Mouse (Mus musculus): ENCODE results near the gene Wnt8b.
A peak's percentile ranks its signal among the peaks of the same experiment; 100 is the strongest.

Wnt8b gene

GRCm38 (mm10) chr19:44511451-44512231, 18.4 kb downstream of the Wnt8b start:
- DNase-seq (ENCODE audit: low spot score) = peak; percentile 71

- no peak for DNase-seq (ENCODE audit: low spot score)
Observed at GRCm38 (mm10) chr19:44512601-44513000, 19.3 kb downstream of the Wnt8b start.

- peak; percentile 54 for DNase-seq (ENCODE audit: low spot score)
Observed at GRCm38 (mm10) chr19:44513054-44513833, 20.0 kb downstream of the Wnt8b start.

- DNase-seq (ENCODE audit: low spot score) = peak; percentile 26
Observed at GRCm38 (mm10) chr19:44513921-44514482, 20.7 kb downstream of the Wnt8b start.

GRCm38 (mm10) chr19:44514521-44515451, 21.5 kb downstream of the Wnt8b start:
- DNase-seq (ENCODE audit: low spot score) = peak; percentile 76

- no peak for DNase-seq (ENCODE audit: low spot score)
Observed at GRCm38 (mm10) chr19:44515769-44516168, 22.5 kb downstream of the Wnt8b start.

GRCm38 (mm10) chr19:44517996-44518768, 24.9 kb downstream of the Wnt8b start:
- no peak for DNase-seq (ENCODE audit: low spot score)

GRCm38 (mm10) chr19:44519152-44519551, 25.9 kb downstream of the Wnt8b start:
- DNase-seq (ENCODE audit: low spot score) = peak; percentile 61

- no peak for DNase-seq (ENCODE audit: low spot score)
Observed at GRCm38 (mm10) chr19:44525551-44526205, 32.4 kb downstream of the Wnt8b start.

- no peak for DNase-seq (ENCODE audit: low spot score)
Observed at GRCm38 (mm10) chr19:44530018-44530417, 36.7 kb downstream of the Wnt8b start.

- DNase-seq (ENCODE audit: low spot score) = peak; percentile 49
Observed at GRCm38 (mm10) chr19:44535376-44535775, 42.1 kb downstream of the Wnt8b start.

- no peak for DNase-seq (ENCODE audit: low spot score)
Observed at GRCm38 (mm10) chr19:44537416-44537815, 44.1 kb downstream of the Wnt8b start.

GRCm38 (mm10) chr19:44542694-44543178, 49.5 kb downstream of the Wnt8b start:
- no peak for DNase-seq (ENCODE audit: low spot score)

- no peak for DNase-seq (ENCODE audit: low spot score)
Observed at GRCm38 (mm10) chr19:44544372-44544771, 51.1 kb downstream of the Wnt8b start.

- peak; percentile 94 for DNase-seq (ENCODE audit: low spot score)
Observed at GRCm38 (mm10) chr19:44544775-44545174, 51.5 kb downstream of the Wnt8b start.

- peak; percentile 61 for DNase-seq (ENCODE audit: low spot score)
Observed at GRCm38 (mm10) chr19:44545321-44546041, 52.2 kb downstream of the Wnt8b start, which contains the start of gene Sec31b. TSS of gene Sec31b (minus strand) at chr19:44545864.

GRCm38 (mm10) chr19:44552731-44553130, 59.5 kb downstream of the Wnt8b start, which contains the start of gene Gm20538:
TSS of gene Gm20538 (minus strand) at chr19:44552831.
- no peak for DNase-seq (ENCODE audit: low spot score)

- DNase-seq (ENCODE audit: low spot score) = no peak
Observed at GRCm38 (mm10) chr19:44553286-44553685, 60.0 kb downstream of the Wnt8b start.

- DNase-seq (ENCODE audit: low spot score) = no peak
Observed at GRCm38 (mm10) chr19:44554490-44554860, 61.2 kb downstream of the Wnt8b start.

Data from embryo, embryonic 10.5 days (tissue).